Mouse (Mus musculus) adrenal gland, postnatal 10 days (tissue): ENCODE results near the gene Trpv4. TPM values are rescaled to one million over a fixed set of nuclear protein-coding genes. Genes with fewer than 3 reads are reported as not detected.

ENCODE experiments used
- DNase-seq: peaks from one replicate; pipeline ENCODE4 v3.0.0; 2021; ENCODE audit warnings: mixed read lengths
- long read RNA-seq, 2 experiments: library from polyadenylated mRNA; stranded (forward); transcript quantifications; one replicate each; pipeline ENCODE4 v2.0.0; 2021
- total RNA-seq, 2 experiments: library from RNA; stranded (reverse); gene quantifications; 2 replicates each; pipeline ENCODE4 v1.2.3; 2021

Trpv4 gene
- total RNA-seq: 1 to 10 TPM; 2.8 to 2.9 TPM
- long read RNA-seq, experiment 1, partial matches to known transcripts: 0 of 2 reads
- long read RNA-seq, experiment 1, other reads (novel, unspliced or antisense): 1 of 2 reads
- long read RNA-seq, experiment 2, transcript Trpv4-201 (16 exons, 3,228 nt): major isoform, 7 of 15 reads
- long read RNA-seq, experiment 2, partial matches to known transcripts: 6 of 15 reads
- long read RNA-seq, experiment 2, other reads (novel, unspliced or antisense): 0 of 15 reads

DNA sequence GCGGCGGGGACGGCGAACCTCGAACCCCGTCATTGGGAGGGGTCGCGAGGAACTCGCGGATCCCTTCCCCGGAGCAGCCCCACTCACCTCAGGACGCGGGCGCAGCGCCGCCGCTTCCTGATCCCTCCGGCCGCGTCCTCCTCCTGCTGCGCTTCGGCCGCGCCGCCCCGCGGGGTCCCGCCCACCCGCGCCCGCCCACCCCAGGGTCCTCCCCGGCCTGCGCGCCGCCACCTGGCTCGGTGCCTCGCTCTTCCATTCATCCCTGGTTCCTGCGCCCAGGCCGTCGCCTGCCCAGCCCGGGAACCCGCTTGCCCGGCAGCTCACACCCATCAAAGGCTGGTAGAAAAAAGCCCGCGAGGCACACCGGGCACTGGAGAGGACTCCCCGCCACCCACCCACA, at the start of gene Trpv4:
Trpv4 (minus strand) TSS at position 167 of the 400 bp plus-strand sequence.
- DNase-seq: peak; percentile 32

DNA sequence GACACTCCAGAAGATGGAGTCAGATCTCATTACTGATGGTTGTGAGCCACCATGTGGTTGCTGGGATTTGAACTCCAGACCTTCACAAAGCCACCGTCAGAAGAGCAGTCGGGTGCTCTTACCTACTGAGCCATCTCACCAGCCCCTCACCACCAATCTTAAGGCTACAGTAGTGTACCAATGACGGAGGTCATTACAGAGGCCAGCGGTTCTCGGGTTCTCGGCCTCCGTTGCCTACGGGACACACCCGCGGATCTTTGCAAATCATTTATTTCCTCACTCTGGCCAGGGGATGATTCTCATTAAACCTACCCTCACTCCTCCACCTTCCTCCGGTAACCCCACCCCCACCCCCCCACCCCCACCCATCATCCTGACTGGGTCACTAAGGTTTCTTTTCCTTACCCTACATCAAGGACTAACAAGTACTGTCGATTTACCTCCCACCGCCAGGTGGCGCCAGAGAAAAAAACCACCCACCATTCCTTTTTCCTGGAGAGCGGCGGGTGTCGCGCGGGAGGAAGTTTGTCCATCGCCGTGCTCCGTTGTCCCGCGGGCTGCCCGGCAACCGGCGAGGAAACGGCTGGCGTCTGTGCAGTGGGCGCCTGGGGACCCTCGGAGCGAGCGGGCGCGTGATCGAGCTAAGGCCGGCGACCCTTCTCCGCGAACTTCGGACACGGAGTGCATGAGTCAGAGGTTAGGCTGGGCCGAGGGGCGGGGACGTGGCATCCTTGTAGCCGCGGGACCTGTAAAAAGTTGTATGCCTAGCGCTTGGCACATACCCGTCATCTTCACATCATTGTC, 49.2 kb upstream of the Trpv4 start, which contains the start of gene Tchp:
Tchp (plus strand) TSS at position 496 of the 804 bp plus-strand sequence.
- DNase-seq: peak; percentile 97

GRCm38 (mm10) chr5:114702403-114703392, 44.5 kb upstream of the Trpv4 start:
- DNase-seq: peak; percentile 36

DNA sequence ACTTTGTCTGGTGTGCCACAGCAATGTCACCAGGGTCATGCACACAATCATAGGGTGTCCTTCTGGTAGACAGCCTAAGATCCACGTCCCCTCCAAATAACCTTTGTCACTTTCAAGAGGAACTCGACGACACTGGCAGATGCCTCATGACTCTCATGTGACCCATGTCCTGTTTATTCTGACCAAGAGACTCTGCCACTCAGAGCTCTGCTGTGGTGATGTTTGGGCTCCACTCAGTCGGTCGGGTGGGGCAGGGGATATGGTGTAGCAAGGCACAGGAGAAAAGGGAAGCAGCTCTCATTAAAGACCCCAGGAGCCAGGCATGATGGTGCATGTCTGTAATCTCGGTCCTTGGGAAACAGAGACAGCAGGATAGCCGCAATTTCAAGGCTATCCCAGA, 40.8 kb upstream of the Trpv4 start:
- DNase-seq: no peak

- DNase-seq: peak; percentile 71
These were observed 40.0 kb upstream of the Trpv4 start for GRCm38 (mm10) chr5:114698044-114698746.

DNA sequence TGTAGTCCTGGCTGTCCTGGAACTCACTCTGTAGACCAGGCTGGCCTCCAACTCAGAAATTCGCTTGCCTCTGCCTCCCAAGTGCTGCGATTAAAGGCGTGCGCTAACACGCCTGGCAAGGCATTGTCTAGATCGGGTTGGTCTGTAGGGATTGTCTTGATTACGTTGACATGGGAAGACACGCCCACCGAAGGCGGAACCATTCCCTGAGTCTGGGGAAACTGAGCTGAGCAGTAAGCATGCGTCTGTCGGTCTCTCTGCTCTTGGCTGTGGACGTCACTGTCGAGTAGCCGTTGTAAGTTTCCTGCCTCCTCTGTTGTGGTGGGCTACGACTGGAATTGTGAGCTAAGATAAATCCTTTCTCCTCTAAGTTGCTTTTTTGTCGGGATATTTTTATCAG, 38.7 kb upstream of the Trpv4 start:
- no peak for DNase-seq

- no peak for DNase-seq
These were observed 37.6 kb upstream of the Trpv4 start for GRCm38 (mm10) chr5:114695775-114696174.

DNA sequence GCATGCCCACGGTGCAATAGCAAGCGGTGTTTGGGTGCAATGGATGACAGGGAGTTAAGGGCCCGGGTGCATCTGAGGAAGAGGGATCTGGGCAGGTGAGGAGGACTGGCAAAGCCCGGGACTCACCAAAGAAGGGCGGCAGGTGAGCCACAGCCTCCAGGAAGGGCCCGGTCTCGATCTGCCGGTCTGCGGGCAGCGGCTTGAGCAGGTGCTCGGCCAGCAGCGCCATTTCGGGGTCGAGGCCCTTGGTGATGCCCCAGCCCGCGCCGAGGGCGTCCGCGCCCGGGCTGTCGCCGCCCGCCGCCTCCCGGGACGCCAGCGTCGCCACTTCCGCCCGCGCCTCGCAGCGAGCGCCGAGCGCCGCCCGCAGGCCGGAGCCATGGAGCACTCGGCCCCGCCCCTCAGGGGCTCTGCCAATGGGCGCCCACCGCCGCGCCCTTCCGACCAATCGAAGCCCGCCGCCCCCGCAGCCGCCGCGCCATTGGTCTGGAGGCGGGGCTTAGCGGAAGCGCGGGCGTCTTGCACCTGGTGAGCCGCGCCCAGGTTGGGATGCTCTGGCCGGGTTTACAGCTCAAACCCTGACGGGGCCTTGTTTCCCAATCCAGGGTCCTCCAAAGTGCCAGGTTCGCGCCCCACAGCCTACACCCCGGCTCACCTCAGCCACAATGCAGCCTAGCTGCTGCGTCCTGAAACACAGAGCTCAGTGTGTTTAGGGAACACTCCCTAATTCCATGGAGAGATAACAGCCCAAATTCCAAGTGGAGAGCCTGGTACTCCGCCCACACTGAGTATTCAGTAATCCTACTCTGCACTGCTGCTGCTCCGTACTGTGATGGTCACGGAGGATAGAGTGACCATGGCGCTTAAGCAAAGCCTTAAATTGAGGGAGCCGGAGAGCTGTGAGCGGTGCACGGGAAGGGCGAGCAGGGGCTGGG, 32.7 kb upstream of the Trpv4 start, which contains the start of gene Gltp:
Gltp (minus strand) TSS at position 352 of the 935 bp plus-strand sequence.
- peak; percentile 94 for DNase-seq

GRCm38 (mm10) chr5:114689700-114690366, 31.6 kb upstream of the Trpv4 start:
- DNase-seq: peak; percentile 44

GRCm38 (mm10) chr5:114688703-114689102, 30.5 kb upstream of the Trpv4 start:
- no peak for DNase-seq

GRCm38 (mm10) chr5:114687901-114688300, 29.7 kb upstream of the Trpv4 start:
- DNase-seq: no peak

- no peak for DNase-seq
These were observed 28.5 kb upstream of the Trpv4 start for GRCm38 (mm10) chr5:114686726-114687210.

DNA sequence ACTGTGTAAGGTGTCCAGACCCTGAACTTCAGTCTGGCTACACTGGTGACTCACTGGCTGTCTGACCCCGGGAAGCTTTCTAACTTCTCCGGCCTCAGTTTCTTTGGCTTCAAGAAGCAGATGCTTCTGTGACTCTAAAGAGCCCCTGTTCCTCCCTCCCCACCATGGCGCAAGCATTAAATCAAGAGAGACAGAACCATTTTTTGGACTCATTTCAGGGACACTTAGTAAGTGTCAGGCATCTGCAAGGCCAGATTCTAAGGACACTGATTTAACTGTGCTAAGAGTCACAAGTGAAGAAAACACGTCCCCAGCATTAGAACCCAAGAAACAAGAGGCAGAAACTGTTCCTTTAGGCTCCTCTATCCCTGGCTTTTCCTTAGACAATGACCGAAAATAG, 27.8 kb upstream of the Trpv4 start:
- DNase-seq: no peak

- no peak for DNase-seq
These were observed 23.5 kb upstream of the Trpv4 start for GRCm38 (mm10) chr5:114681717-114682116.

- DNase-seq: no peak
These were observed 22.6 kb upstream of the Trpv4 start for GRCm38 (mm10) chr5:114680676-114681285.

- DNase-seq: no peak
These were observed 21.8 kb upstream of the Trpv4 start for GRCm38 (mm10) chr5:114679841-114680591.

DNA sequence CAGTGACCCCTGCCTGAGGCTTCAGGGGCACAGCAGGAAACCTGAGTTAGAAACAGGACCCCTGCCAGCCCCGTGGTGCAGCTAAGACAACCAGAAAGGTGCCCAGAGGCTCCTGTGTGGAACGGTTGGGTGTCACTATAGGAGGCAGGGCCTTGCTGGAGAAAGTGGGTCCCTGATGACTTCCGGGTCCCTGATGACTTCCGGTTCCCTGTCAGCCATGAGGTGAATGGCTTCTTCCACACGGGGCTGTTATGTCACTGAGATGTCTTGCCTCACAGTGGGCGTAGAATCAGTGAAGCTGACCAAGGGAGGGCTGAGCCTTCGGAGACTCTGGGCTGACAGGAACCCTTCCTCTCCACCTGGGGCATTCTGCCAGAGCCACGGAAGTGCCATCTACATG, 16.4 kb upstream of the Trpv4 start:
- no peak for DNase-seq

- no peak for DNase-seq
These were observed 14.9 kb upstream of the Trpv4 start for GRCm38 (mm10) chr5:114673114-114673513.
